Mouse (Mus musculus): ENCODE data around the gene Fam161a.

Fam161a gene

GRCm38 (mm10) chr11:23007481-23008180, at the start of gene Fam161a:
TSS of gene Fam161a (plus strand) at chr11:23007531.
- peak; percentile 96 for DNase-seq

- no peak for DNase-seq
Measured at GRCm38 (mm10) chr11:22957791-22958374, 49.4 kb upstream of the Fam161a start.

- DNase-seq = no peak
Measured at GRCm38 (mm10) chr11:22962101-22962500, 45.2 kb upstream of the Fam161a start.

GRCm38 (mm10) chr11:22964401-22964800, 42.9 kb upstream of the Fam161a start:
- DNase-seq = no peak

- no peak for DNase-seq
Measured at GRCm38 (mm10) chr11:22965503-22965902, 41.8 kb upstream of the Fam161a start.

GRCm38 (mm10) chr11:22969486-22969885, 37.8 kb upstream of the Fam161a start:
- no peak for DNase-seq

- DNase-seq = no peak
Measured at GRCm38 (mm10) chr11:22970546-22970945, 36.8 kb upstream of the Fam161a start.

GRCm38 (mm10) chr11:22971835-22972709, 35.3 kb upstream of the Fam161a start, which contains the start of gene Zrsr1:
TSS of gene Zrsr1 (plus strand) at chr11:22972005.
- peak; percentile 82 for DNase-seq

- peak; percentile 83 for DNase-seq
Measured at GRCm38 (mm10) chr11:22972746-22973526, 34.4 kb upstream of the Fam161a start.

- no peak for DNase-seq
Measured at GRCm38 (mm10) chr11:22973599-22973998, 33.7 kb upstream of the Fam161a start.

GRCm38 (mm10) chr11:22978215-22978614, 29.1 kb upstream of the Fam161a start:
- no peak for DNase-seq

- DNase-seq = no peak
Measured at GRCm38 (mm10) chr11:22978711-22979110, 28.6 kb upstream of the Fam161a start.

- DNase-seq = no peak
Measured at GRCm38 (mm10) chr11:22979221-22979620, 28.1 kb upstream of the Fam161a start.

GRCm38 (mm10) chr11:22981041-22981440, 26.3 kb upstream of the Fam161a start:
- no peak for DNase-seq

GRCm38 (mm10) chr11:22981543-22981950, 25.8 kb upstream of the Fam161a start:
- no peak for DNase-seq

GRCm38 (mm10) chr11:22981984-22982757, 25.2 kb upstream of the Fam161a start, which contains the start of the genes Gm28048 and Commd1:
TSS of gene Gm28048 (minus strand) at chr11:22982090.
TSS of gene Commd1 (minus strand) at chr11:22982382.
- DNase-seq = peak; percentile 94

- DNase-seq = no peak
Measured at GRCm38 (mm10) chr11:22982846-22983245, 24.5 kb upstream of the Fam161a start.

- no peak for DNase-seq
Measured at GRCm38 (mm10) chr11:22985510-22985909, 21.8 kb upstream of the Fam161a start.

- DNase-seq = no peak
Measured at GRCm38 (mm10) chr11:22987357-22987756, 20.0 kb upstream of the Fam161a start.

- DNase-seq = no peak
Measured at GRCm38 (mm10) chr11:22989786-22990185, 17.5 kb upstream of the Fam161a start.

GRCm38 (mm10) chr11:22990393-22991126, 16.8 kb upstream of the Fam161a start, which contains the start of gene Cct4:
TSS of gene Cct4 (plus strand) at chr11:22990519.
- peak; percentile 95 for DNase-seq
